Mouse (Mus musculus): ENCODE measurements around the gene Pdzrn4.

Gene Pdzrn4

DNA sequence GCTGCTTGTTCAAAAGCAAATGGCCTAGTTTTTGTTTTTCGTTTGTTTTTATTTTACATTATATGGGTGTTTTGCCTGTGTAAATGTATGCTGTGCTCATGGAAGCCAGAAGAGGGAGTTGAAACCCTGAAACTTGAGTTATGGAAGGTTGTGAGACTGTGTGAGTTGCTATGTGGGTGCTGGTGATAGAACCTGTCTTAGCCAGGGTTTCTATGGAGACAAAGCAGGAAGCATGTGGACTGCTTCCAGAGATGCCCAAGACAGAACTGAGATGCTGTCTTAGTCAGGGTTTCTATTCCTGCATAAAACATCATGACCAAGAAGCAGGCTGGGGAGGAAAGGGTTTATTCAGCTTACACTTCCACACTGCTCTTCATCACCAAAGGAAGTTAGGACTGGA lies 190.8 kb downstream of the Pdzrn4 start:
- DNase-seq (ENCODE audit: low read depth, low spot score) = no peak

DNA sequence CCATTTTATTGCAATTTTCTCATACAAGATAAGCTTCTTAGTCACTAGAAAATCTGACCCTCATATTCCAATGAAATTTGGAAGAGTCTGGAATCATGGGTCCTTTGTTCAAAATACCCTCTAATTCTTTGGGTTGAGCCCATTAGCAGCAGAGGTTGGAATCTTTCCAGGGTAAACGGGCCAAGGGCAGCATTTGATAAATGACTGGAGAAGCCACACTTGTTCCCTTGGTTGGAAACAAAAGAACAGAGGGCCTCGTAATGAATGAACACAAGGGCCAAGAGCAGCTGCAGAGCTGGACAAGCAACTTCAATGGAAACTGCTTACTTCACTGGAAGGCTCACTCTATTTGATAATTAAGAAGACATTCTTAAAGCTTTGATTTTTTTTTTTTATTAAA lies 198.0 kb downstream of the Pdzrn4 start:
- no peak for DNase-seq (ENCODE audit: low read depth, low spot score)

DNA sequence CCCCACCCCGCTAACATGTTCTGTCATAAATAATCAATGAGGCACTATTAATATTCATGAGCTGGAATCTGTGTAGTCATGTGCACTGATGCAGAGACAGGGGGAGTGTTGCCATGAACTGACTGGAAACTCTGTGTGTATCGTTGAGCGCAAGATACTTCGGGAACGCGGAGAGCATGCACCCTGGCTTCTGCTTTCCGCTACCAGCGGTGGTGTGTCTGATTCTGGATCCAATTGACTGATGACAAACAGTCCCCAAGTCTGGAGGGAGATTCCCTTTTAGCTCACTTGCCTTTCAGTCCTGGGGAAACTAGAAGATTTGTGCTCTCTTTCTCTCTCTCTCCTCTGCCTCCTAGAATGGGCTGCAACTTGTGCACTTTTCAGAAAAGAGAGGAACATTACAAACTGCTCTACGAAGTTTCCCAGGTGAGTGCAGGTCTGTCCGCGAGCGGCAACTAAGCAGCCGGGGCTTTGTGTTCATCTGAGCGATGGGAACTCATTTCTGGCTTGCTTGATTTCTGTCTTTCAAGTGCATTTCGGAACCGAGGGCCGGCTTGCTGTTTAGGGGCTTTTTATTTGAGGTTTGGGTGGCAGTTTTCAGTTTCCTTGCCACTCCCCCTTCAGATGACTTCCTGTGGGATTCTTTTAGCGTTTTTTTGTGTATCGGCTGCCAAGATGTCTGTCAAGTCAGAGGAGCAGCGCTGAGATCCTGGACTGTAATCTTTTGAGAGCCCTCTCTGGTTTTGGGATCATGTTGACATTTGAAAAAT lies 200.5 kb downstream of the Pdzrn4 start:
- no peak for DNase-seq (ENCODE audit: low read depth, low spot score)

DNA sequence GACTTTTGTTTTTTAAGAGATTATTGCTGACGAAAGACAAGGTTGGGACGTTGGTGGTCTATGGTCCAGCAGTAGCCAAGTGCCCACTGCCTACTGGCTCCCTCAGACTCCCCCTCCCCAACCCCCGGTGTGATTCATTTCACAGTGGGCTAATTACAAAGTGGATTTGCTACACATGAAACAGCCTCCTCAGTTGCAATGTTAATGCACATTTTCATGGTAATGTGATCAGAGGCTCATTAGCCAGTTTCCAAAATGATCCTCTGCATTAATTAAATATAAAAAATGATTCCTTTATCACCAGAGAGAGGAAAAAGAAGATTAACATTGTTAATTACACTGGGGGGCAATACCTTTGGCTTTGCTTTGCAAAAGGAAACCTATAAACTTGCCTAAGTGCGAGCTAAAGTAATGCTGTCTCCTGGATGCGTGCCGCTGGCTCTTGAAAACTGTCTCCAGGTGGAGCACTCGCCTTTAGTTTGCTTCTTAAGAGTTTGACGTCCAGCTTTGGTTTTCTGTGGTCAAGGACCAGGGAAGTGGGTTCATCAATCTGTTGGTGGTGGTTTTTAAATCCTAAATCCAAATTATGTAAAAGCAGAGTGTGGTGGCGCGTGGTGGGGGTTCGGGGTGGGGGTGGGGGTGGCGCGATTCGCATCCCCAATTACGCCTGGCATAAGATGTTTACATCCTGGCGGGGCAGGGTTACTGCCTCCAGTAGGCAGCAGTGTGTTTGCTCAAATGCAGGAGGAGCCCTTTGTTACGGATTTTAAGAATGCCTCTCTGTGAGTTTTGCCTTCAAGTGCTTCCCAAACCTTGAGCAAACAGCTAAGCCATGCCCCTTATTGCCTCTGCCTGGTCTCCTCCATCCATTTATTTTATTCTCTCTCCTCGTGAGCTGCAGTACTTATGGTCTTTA lies 202.0 kb downstream of the Pdzrn4 start:
- no peak for DNase-seq (ENCODE audit: low read depth, low spot score)

DNA sequence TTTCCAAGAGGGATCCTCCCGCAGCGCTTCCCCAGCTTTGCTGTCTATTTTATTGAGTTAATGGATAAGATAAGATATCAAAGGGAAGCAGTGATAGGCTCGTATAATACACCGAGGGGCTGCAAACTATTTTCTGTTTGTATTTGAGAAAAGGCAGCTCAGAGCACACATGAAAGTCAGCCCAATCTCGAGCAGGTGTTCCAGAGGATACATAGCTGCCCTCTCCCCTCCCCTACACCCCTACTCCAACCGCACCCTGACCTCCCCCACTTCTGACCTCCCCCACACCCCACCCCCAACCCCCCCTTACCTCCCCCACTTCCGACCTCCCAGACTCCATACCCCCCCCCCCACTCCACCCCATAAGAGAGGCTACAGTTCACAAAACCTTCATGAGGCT lies 202.7 kb downstream of the Pdzrn4 start:
- DNase-seq (ENCODE audit: low read depth, low spot score) = no peak

DNA sequence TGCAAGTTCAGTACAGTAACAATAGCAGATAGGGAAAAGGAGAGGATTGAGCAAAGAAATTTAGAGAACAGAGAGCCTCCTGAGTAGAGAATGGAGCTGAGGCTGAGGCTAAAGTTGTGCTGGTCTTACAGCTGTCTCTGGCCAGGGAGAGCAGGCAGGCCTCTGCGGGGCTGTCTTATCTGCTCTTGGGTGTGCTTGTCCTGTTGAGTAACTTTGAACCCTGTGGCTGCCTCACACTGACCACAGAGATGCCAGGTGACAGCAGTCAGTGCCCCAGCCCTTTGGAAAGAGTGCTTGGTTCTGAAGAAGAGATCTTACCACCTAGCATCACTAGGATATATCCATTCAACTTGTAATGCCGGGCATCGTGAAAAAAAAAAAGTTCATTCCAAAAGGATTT lies 214.2 kb downstream of the Pdzrn4 start:
- DNase-seq (ENCODE audit: low read depth, low spot score) = no peak

DNA sequence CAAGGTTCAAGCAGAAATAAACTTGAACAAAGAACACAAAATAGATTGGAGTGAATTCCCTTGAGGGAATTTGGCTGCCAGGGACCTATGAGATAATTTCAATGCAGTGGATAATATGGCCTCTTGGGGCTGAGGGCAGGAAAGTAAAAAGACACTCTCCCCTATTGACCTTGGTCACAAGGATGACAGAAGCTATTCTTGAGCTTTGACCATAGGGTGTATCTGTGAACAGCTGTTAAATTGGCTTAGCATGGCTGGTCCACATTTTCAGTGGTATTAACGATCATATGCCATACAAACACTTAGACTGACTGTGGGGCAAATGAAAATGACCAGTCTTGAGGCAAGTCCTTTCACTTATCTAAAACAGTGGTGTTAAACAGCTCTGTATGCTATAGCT lies 215.7 kb downstream of the Pdzrn4 start:
- DNase-seq (ENCODE audit: low read depth, low spot score) = no peak

DNA sequence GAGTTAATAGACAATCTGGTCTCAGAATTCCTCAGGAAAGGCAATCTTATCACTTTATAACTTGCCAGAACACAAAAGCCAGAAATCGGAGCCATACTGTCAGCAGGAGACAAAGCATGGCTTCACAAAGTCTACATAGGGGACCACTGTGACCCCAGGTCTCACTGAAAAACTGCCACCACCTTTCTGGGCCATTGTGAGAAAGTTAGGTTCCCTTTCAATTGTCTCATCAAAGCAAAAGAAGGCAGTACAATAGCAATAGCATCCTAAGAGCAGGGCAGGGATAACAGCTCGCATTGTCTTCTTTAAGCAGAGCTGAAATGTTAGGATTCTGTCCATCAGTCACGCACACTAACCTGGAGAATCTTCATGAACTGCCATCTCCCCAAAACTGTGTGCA lies 216.5 kb downstream of the Pdzrn4 start:
- DNase-seq (ENCODE audit: low read depth, low spot score) = no peak

DNA sequence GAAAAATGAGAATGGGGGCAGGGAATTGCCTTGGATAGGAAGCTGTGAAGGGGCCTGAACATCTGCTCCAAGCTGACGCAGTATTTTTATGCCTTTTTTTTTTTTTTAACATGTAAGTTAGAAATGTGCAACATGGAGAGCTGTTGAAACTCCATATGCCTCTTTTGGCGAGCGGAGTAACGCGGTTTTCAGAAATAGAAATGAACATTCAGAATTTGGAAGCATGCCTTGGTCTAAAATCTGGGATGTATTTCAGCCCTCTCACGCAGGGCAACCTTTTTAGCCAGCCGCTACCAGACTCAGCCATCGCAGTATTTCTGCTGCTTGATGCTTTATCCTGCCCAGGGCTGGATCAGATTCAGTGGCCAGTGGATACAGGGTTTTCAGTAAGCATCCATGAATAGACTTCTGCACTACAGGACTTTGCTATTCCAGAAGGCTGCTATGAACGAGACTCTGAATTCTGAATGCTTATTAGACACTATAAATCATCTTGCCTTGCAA lies 225.1 kb downstream of the Pdzrn4 start:
- DNase-seq (ENCODE audit: low read depth, low spot score) = no peak

DNA sequence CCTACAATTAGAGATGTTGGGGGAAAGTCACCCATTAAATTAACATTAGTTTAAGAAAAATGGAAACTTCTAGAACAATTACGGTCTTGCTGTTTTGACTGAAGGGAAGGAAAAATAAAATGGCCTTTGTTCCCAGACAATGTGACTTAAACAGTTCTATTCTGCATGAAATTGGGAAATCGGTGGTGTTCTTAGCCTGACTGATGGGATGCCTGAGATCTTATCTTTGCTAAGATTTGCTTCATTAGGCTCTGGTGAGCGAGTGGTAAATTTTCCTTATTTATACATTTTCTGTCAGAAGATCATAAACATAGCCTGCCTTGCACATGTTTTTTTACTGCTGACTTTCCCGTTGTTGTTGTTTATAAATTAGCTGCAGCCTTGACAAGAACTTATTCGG lies 225.6 kb downstream of the Pdzrn4 start:
- no peak for DNase-seq (ENCODE audit: low read depth, low spot score)

DNA sequence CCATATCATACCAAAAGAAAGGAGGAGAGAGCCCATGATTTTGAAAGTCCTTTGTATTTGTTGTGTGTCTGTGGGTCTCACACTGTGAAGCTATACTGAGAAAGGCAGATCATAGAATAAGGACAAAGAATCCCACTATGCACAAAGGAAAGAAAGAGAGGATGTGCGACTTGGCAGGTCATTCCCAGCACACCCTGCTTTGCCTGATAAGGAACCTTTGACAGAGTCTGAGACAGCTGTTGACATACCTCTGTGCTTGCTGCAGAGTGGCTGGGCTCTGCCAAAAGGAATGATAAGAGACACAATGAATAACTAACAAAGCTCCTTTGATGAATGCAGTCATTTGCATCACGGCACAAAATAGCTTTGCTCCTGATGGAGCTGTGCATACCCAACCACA lies 232.5 kb downstream of the Pdzrn4 start:
- no peak for DNase-seq (ENCODE audit: low read depth, low spot score)

DNA sequence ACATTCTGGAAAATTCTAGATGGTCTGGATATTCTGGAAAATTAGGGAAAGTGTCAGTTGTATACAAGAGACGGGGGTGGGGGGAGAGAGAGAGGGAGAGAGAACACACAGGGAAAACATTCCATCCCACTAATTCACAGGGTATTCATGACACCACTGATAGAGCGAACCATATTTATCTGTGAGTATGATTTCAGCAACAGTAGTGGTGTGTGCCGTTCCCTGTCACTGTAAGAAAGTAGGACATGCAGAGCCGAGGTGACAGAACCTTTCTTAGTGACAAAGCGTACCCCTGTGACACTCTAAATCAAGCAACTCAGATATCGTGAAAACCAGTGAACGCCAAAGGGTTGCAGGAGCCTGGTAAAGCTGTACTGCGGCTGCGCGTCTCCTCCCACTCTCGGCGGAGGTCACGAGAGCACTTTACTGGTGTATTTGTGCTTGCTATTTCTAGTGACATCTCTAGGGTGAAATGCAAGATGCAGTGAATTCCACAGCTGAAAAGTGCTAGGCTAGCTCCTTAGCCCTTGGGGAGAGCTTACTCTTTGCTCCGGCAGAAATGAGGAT lies 237.4 kb downstream of the Pdzrn4 start:
- no peak for DNase-seq (ENCODE audit: low read depth, low spot score)

DNA sequence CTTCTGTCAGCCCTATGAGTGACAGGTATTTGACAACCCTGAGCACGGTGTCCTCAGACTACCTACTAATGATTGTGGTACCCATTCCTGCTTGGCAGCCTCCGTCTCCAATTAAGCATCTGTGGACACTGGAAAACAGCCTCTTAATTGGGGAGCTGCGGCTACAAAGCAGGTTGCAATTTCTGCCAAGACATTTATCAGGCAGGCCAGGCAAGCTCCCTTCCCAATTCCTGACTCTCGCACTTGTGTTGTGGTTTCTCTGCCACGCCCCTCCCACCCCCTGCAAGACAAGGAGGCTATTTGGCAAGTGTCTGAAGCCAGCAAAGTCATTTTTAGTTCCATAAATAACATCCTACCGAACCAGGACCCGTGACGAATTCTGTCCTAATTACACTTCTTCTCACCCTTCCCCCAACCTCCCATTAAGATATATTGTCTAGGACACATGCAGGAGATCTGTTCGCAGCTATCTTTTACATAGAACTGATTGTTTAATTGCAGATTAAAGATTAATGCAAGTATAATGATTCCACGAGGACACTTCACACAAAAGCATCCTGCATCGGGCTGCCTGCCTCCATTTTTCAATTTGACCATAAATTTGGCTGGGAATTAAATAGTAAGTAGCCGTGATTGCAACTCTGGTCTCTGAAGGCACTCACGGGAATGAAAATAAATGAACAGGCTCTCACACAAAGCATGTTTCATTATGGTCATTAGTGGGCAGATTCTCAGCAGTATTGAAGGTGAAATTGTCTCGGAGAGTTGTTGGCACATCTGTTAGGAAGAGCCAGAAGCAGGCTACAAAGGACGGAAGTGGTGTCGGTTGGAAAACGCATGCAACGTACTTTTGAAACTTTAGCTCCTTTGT lies 243.8 kb downstream of the Pdzrn4 start:
- no peak for DNase-seq (ENCODE audit: low read depth, low spot score)

DNA sequence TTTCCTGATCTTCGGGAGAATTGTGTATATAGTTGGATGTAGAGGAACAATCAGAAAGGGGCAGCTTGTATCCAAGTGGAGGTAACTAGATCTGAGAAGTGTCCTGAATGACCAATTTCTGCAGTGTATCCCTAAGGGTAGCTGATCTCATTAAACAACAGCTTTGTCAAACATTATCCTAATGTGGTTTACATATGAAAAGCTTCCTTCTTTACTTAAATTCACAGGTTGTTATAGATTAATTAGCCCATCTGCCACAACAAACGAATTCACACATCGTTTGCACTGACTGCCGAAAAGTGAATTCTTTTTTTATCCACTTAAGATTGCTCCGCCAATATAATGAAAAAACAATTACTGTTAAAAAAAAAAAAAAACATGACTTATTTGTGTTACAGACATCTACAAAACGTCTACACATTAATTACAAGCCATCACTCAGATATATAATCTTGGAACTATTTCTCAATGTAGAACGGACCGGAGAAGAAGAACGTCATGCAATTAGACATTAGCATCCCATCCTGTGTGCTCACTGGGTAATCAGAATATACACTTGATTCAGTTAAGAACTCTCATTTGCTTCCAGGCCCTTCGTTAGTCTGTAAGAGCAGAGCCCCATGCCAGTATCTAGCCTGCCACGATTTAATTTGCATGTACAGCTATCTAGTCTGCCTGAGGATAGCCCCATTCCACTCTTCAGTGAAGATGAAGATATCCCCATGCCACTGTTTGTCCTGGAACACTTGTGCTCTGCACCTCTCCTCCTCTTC lies 274.8 kb downstream of the Pdzrn4 start:
- DNase-seq (ENCODE audit: low read depth, low spot score) = no peak

DNA sequence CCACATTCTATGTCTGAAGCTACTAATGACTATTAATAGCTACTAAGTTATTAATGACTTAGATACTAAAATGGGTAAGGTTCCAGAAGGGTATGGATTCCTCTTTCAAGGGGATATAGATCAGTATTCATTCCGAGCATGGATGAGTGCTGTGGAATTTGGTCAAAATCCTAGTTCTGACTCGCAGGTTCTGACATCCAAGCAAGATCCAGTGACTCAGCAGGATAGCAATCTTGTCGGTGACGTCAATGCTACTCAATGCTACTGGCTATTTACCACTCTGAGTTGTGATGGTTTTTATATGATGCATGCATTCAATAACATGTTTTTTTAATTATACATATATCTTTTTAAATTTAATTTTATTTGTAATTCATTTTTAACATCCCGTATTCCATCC lies 279.4 kb downstream of the Pdzrn4 start:
- no peak for DNase-seq (ENCODE audit: low read depth, low spot score)

DNA sequence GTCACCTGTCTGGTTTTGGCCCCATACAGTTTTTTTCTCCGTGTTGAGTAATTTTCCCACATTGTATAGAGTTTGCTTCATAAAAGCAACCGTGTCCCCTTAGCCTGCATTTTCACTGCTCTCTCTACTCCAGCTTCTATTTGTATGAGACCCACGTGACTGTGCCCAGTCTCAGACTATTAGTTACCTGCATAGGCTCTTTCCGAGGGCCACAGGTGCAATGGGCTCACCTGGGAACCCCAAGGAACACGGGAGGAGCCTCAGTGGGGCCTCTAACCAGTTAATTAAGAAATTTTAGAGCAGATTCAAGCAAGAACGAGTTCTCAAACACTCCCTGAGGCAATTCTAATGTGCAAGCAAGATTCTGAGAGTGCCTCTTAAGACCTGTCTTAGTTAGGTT lies 281.7 kb downstream of the Pdzrn4 start:
- no peak for DNase-seq (ENCODE audit: low read depth, low spot score)

DNA sequence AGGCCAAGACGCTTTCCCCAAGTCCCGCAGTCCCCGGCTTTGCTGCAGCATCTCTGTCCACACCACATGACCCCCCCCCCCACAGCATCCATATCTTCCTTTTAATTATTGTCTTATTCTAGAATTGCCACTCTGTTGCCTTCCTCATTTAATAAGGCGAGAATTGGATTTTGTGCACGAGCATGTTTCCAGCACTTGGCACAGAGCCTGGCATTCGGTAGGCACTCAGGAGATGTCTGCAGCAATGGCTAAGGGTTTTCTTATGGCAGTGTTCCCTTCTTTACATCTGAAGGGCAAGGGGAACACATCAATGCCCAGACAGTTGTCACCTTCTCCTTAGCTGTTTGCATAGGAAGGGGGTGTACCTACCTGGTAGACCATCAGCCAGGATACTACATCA lies 282.9 kb downstream of the Pdzrn4 start:
- no peak for DNase-seq (ENCODE audit: low read depth, low spot score)

DNA sequence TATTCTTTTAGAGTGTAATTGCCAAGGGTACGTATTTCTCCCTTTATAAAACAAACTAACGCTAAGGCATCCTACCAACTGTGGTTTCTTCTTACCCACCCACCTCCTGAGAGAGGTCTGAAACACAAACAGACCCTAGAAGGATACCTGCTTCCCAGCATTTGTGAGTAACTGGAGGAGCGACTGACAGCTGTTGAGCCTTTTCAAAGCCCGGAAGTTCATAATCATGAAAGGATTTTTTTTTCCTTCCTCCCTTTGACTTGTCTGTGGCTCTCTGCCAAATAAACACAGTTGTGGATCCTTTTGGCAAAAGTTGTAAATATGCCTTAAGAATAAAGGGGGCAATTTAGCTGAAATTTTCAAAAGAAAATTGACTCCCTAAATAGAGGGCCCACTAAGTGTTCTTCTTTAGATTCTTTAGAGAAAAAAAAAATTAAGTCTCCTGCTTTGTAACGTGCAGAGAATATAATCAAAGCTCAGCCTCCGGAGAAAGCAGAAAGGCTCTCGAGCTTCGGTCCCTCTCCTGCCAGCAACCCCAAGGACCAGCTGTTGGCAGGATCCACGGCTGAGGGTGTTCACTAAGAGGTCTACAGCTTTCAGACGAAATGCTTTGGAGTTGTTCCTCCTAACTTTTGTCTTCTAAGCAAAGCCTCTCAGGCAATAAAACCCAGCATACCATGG lies 299.7 kb downstream of the Pdzrn4 start:
- no peak for DNase-seq (ENCODE audit: low read depth, low spot score)

DNA sequence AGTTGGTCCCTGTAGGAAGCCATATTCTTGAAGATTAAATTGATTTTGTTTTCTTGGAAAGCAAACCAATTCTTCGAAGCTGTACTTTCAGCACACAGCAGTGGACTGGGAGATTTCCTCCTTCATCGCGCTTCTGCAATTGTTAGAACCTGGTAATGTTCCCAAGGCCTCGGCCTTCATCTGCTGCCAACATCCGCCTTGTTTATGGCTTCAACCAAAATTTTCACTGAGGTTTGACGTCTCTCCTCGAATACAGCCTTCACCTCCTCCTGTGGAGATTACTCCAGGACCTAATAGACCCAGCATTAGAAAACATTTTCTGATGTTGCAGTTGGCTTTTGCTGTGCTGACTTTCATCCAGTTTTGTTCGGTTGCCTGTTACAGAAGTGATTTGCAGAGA lies 307.5 kb downstream of the Pdzrn4 start:
- DNase-seq (ENCODE audit: low read depth, low spot score) = no peak

DNA sequence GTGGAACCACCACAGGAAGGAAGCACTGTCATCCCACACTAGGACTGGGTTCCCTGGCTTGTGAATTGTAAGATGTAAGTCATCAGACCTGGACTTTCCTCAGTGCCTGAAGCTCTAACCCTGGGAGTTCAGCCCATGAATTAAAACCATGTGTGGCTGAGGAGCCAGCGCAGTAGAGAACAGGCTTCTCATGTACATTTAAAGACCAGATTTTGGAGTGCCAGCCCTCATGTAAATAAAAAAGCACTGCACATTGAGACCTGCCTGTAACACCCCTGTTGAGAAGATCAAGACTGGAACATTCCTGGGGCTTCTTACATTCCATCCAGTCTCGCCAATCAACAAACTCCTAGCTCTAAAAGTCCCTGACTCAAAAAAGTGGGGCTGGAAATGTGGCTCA lies 342.0 kb downstream of the Pdzrn4 start:
- peak; percentile 63 for DNase-seq (ENCODE audit: low read depth, low spot score)
